Mouse (Mus musculus): ENCODE data around the gene Ngrn. TPM values are rescaled to one million over a fixed set of nuclear protein-coding genes. Genes with fewer than 3 reads are reported as not detected.

Gene Ngrn
- polyA plus RNA-seq, 1 experiment: 4.1 TPM

DNA sequence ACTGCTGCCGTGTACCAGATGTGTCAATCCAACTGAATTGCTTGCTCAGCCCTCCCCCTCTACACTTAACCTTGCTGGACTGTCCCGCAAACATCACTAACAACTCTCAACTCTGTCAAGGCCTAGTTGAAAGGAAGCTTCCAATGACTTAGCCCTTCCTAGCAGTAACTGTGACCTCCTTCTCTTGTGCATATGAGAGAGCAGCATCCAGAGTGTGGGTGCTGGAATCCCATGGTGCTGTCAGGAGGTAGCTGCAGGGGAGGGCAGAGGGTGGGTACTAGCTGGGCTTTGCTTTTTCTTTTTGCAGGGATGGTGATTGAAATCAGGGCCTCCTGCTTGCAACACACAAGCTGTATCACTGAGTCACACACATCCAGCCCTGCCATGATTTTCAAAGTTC is 12.4 kb downstream of the Ngrn start:
- peaks cover 62% of the 10 kb centered on the region for H3K36me3 ChIP-seq (ENCODE audit: control insufficient read depth)

DNA sequence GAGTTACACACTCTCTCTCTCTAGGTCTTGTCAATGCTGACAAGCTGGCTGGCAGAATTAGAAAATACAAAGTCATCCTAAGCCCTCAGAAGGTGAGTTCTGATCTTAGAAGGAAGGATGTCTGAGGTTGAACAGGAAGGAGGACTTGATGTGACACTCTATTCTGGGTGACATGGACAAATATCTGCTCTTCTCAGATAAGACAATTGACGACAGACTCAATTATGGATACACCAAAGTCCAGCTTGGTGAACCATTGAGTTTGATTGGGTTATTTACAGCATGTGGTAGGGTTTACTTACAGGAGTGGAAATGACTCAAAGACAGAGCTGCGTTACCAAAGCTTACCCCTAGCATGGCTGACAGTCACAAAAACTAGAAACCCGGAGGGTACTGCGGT is 15.4 kb downstream of the Ngrn start:
- Histone ChIP-seq H3K4me3 (replicated peaks) (no peak overlapping the region), H3K9me3 (ENCODE audit: control insufficient read depth, low read length) (no peaks in the 10 kb centered on the region; the same call in 1 of the 2 replicates), H3K27me3 (ENCODE audit: control insufficient read depth) (no peaks in the 10 kb centered on the region), H3K36me3 (ENCODE audit: control insufficient read depth) (peaks cover 86% of the 10 kb centered on the region), H3K4me1 (ENCODE audit: control insufficient read depth) (peaks cover 18% of the 10 kb centered on the region)
- TF ChIP-seq GATA1 (IDR thresholded peaks at IDR 0.05; ENCODE audit: low read length) (no peak), TAL1 (IDR thresholded peaks at IDR 0.05; ENCODE audit: low read length) (no peak)

More for the DNA sequence above, 12.4 kb downstream of the Ngrn start:
- H3K4me3 ChIP-seq (replicated peaks): no peak overlapping the region
- no peak for TF ChIP-seq GATA1 (IDR thresholded peaks at IDR 0.05; ENCODE audit: low read length)
- no peak for TF ChIP-seq TAL1 (IDR thresholded peaks at IDR 0.05; ENCODE audit: low read length)
- peaks cover 37% of the 10 kb centered on the region for H3K4me1 ChIP-seq (ENCODE audit: control insufficient read depth)
- no peaks in the 10 kb centered on the region; the same call in 1 of the 2 replicates for H3K9me3 ChIP-seq (ENCODE audit: control insufficient read depth, low read length)
- H3K27me3 ChIP-seq (ENCODE audit: control insufficient read depth): no peaks in the 10 kb centered on the region

DNA sequence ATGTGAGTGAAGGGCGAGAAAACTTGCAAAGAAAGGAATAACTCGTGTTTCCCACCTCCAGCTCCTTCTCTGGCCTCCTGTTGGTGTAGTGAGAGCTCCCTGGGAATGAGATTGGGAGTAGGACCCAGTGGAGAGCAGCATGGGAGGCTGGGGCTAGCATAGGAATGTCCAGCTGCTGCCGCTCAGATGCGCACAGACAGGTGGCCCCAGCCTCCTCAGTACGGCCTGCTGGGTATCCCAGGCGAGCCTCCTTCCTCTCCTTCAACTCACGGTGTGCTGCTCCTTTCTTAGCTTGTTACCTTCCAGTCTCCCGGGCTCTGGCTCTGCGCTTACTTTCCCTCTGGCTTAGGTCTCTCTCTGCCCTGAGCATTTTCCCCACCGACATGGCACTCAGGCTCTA is 19.0 kb downstream of the Ngrn start:
- Histone ChIP-seq H3K9me3 (ENCODE audit: control insufficient read depth, low read length) (no peaks in the 10 kb centered on the region; the same call in 1 of the 2 replicates), H3K4me3 (replicated peaks) (no peak overlapping the region), H3K36me3 (ENCODE audit: control insufficient read depth) (peaks cover 84% of the 10 kb centered on the region), H3K27me3 (ENCODE audit: control insufficient read depth) (no peaks in the 10 kb centered on the region), H3K4me1 (ENCODE audit: control insufficient read depth) (peaks cover 27% of the 10 kb centered on the region)
- TF ChIP-seq GATA1 (IDR thresholded peaks at IDR 0.05; ENCODE audit: low read length): no peak
- no peak for TF ChIP-seq TAL1 (IDR thresholded peaks at IDR 0.05; ENCODE audit: low read length)

DNA sequence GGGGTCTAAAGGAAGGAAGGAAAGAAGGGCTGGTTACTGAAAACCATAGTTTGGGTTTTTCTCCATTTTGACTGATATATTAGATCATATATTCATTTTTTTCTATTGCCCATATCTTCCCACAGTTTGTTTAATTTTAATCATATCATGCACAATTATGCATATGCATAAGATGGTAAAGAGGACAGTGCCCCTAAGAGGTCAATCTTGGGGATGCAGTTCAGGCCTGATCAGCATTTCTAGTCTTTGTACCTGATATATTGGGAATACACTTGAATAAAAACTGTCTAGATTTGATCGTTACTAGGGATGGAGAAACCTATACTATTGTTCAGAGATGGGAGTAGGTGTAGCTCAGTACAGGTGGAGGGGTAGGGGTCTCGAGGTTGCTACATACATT is 20.0 kb downstream of the Ngrn start:
- no peaks in the 10 kb centered on the region for H3K27me3 ChIP-seq (ENCODE audit: control insufficient read depth)
- peaks cover 87% of the 10 kb centered on the region for H3K36me3 ChIP-seq (ENCODE audit: control insufficient read depth)
- H3K4me3 ChIP-seq (replicated peaks): no peak overlapping the region
- peaks cover 27% of the 10 kb centered on the region for H3K4me1 ChIP-seq (ENCODE audit: control insufficient read depth)
- TF ChIP-seq TAL1 (IDR thresholded peaks at IDR 0.05; ENCODE audit: low read length) (no peak), GATA1 (IDR thresholded peaks at IDR 0.05; ENCODE audit: low read length) (no peak)
- H3K9me3 ChIP-seq (ENCODE audit: control insufficient read depth, low read length): no peaks in the 10 kb centered on the region

DNA sequence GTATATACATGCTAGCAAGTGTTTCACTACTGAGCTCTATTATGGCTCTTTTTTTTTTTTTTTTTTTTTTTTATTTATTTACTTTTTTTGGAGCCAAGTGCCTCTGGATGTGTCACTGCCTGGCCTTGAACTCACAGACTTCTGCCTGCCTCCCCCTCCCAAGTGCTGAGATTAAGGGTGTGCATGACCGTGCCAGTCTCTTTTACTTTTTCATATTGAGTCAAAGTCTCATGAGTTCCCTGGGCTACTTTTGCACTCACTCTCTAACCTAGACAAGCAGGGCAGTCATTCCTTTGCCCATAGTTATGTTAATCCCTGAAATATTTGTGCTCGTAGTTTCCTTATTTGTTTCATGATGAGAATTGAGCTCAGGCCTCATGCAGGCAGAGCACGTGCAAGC is 20.6 kb downstream of the Ngrn start:
- H3K27me3 ChIP-seq (ENCODE audit: control insufficient read depth): no peaks in the 10 kb centered on the region
- peaks cover 25% of the 10 kb centered on the region for H3K4me1 ChIP-seq (ENCODE audit: control insufficient read depth)
- H3K36me3 ChIP-seq (ENCODE audit: control insufficient read depth): peaks cover 85% of the 10 kb centered on the region
- no peaks in the 10 kb centered on the region for H3K9me3 ChIP-seq (ENCODE audit: control insufficient read depth, low read length)
- no peak overlapping the region for H3K4me3 ChIP-seq (replicated peaks)
- TF ChIP-seq GATA1 (IDR thresholded peaks at IDR 0.05; ENCODE audit: low read length) (no peak), TAL1 (IDR thresholded peaks at IDR 0.05; ENCODE audit: low read length) (no peak)

DNA sequence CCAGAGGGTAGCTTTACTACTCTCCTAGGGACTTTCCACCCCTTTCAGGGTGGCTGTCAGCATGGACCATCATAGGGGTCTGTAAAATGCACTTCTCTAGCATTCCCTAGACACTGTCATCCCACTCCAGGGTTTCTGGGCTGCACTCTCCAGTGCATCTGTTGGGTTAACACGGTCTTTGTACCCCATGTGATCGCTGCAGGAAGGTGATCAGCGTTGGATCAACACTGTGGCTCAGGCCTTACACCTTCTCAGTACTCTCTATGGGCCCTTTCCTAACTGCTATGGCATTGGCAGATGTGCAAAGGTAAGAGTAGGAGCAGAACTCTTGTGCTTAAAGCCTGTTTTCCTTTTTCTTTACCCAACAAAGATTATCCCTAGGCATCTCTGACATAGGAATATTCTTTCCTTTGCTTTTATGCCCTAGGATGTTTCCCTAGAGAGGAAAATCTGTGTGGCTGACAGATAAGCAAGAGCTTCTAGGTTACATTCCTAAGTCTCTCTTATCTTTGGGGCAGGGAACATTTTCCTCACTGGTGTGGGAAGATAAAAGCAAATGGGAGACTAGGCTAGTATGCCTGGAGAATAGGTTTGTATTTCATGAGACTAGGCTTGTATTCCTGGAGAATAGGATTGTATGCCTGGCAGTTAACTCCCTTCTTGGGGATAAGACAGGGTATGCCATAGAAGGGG is 22.4 kb downstream of the Ngrn start:
- Histone ChIP-seq H3K4me1 (ENCODE audit: control insufficient read depth) (peaks cover 27% of the 10 kb centered on the region), H3K4me3 (replicated peaks) (no peak overlapping the region), H3K9me3 (ENCODE audit: control insufficient read depth, low read length) (no peaks in the 10 kb centered on the region), H3K27me3 (ENCODE audit: control insufficient read depth) (no peaks in the 10 kb centered on the region), H3K36me3 (ENCODE audit: control insufficient read depth) (peaks cover 86% of the 10 kb centered on the region)
- TF ChIP-seq GATA1 (IDR thresholded peaks at IDR 0.05; ENCODE audit: low read length) (peak; percentile 50), TAL1 (IDR thresholded peaks at IDR 0.05; ENCODE audit: low read length) (peak; percentile 43; the same call in 2 of the 3 replicates)

DNA sequence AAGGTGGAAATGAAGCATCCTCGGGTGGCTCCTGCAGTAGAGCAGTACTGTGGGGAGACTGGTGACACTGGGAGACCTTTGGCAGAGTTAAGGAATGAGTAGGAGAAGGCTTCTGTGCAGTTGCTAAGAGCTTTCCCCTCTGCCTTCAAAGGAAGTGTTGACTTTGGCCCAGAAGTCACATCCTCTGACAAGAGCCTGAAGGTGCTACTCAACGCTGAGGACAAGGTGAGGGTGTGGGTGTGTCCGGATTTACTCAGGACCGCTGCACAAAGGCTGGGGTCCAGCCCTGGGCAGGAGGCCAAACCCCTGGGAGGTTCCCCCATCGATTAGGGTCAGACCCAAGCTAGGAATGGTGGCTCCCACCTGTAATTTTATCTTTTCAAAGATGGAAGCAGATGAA is 23.4 kb downstream of the Ngrn start:
- no peaks in the 10 kb centered on the region for H3K9me3 ChIP-seq (ENCODE audit: control insufficient read depth, low read length)
- H3K36me3 ChIP-seq (ENCODE audit: control insufficient read depth): peaks cover 78% of the 10 kb centered on the region
- H3K27me3 ChIP-seq (ENCODE audit: control insufficient read depth): no peaks in the 10 kb centered on the region
- H3K4me3 ChIP-seq (replicated peaks): no peak overlapping the region
- TF ChIP-seq TAL1 (IDR thresholded peaks at IDR 0.05; ENCODE audit: low read length): no peak
- no peak for TF ChIP-seq GATA1 (IDR thresholded peaks at IDR 0.05; ENCODE audit: low read length)
- H3K4me1 ChIP-seq (ENCODE audit: control insufficient read depth): peaks cover 24% of the 10 kb centered on the region

DNA sequence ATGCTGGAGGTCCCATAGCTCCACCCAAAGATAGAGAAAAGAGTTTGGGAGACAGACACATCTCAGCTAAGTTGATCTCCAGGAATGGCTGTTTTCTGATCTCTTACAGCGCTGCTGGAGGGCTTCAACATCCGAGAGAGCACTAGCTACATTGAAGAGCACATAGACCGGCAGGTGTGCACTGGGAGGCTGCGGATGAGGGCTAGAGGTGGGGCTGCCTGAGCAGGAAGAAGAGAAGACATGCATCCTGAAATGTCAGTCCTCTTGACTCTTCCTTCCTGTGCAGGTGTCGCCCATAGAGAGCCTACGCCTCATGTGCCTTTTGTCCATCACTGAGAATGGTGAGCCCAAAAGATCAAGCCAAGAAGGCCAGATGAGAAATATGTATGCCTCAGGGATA is 24.7 kb downstream of the Ngrn start:
- H3K36me3 ChIP-seq (ENCODE audit: control insufficient read depth): peaks cover 79% of the 10 kb centered on the region
- H3K4me3 ChIP-seq (replicated peaks): no peak overlapping the region
- no peaks in the 10 kb centered on the region for H3K27me3 ChIP-seq (ENCODE audit: control insufficient read depth)
- TF ChIP-seq TAL1 (IDR thresholded peaks at IDR 0.05; ENCODE audit: low read length): no peak
- no peak for TF ChIP-seq GATA1 (IDR thresholded peaks at IDR 0.05; ENCODE audit: low read length)
- no peaks in the 10 kb centered on the region for H3K9me3 ChIP-seq (ENCODE audit: control insufficient read depth, low read length)
- H3K4me1 ChIP-seq (ENCODE audit: control insufficient read depth): peaks cover 22% of the 10 kb centered on the region

DNA sequence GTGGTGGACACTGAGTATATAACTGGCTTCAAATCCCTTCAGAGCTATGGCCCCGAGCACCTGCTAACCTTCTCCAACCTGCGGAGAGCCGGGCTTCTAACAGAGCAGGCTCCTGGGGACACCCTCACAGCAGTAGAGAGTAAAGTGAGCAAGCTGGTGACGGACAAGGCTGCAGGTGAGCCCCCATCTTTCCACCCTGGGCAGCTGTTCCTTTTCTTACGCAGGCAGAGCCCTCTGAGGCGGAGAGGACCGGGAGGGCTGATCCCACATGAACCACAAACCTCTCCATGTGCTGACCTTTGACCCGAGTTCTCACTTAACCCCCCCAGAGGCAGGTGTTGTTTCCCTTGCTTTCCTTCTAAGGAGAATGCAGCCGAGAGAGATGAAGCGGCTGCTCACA is 26.7 kb downstream of the Ngrn start:
- Histone ChIP-seq H3K27me3 (ENCODE audit: control insufficient read depth) (no peaks in the 10 kb centered on the region), H3K4me3 (replicated peaks) (no peak overlapping the region), H3K4me1 (ENCODE audit: control insufficient read depth) (peaks cover 33% of the 10 kb centered on the region), H3K36me3 (ENCODE audit: control insufficient read depth) (peaks cover 80% of the 10 kb centered on the region), H3K9me3 (ENCODE audit: control insufficient read depth, low read length) (no peaks in the 10 kb centered on the region)
- no peak for TF ChIP-seq TAL1 (IDR thresholded peaks at IDR 0.05; ENCODE audit: low read length)
- no peak for TF ChIP-seq GATA1 (IDR thresholded peaks at IDR 0.05; ENCODE audit: low read length)

All from erythroblast, embryonic 14.5 days (primary cell).